Mouse (Mus musculus) CH12.LX (cell line): Measurements from ENCODE around the gene Kcnk7. TPM values are rescaled to one million over a fixed set of nuclear protein-coding genes. Genes with fewer than 3 reads are reported as not detected.

ENCODE experiments used
- DNase-seq: peaks from one replicate; pipeline ENCODE4 v3.0.0-alpha.2; 2013; ENCODE audit errors: extremely low read depth
- H3K27ac ChIP-seq: 2 replicates; pipeline ENCODE4 v1.5.1; 2012; ENCODE audit warnings: low read depth, mild to moderate bottlenecking, control low read depth, moderate library complexity; ENCODE audit not compliant: insufficient read depth
- H3K27me3 ChIP-seq: replicated peaks from 2 replicates; pipeline ENCODE3; 2012; ENCODE audit warnings: inconsistent platforms
- H3K36me3 ChIP-seq, 2 experiments: replicated peaks in 1 of 2; 2 replicates each; pipeline versions ENCODE3 to v1.6.1; 2012; ENCODE audit warnings: inconsistent platforms in 1 of 2, low read length in 1 of 2, mild to moderate bottlenecking in 1 of 2, mixed read lengths in 1 of 2, moderate library complexity in 1 of 2; ENCODE audit not compliant: control insufficient read depth in 1 of 2, insufficient read depth in 1 of 2
- H3K4me1 ChIP-seq, 2 experiments: 2 replicates each; pipeline ENCODE4 v1.6.1; 2012; ENCODE audit warnings: inconsistent platforms in 1 of 2, moderate library complexity in 1 of 2; ENCODE audit not compliant: insufficient read depth in 2 of 2, control insufficient read depth in 1 of 2
- H3K4me2 ChIP-seq: 2 replicates; pipeline ENCODE4 v1.6.1; 2012; ENCODE audit warnings: low read depth, mild to moderate bottlenecking, control low read depth; ENCODE audit not compliant: poor library complexity, insufficient read depth, severe bottlenecking
- H3K4me3 ChIP-seq, 3 experiments: fragments of 150-350 bp in 1 of 3; sonication (generic) in 1 of 3; replicated peaks in 1 of 3; 2 replicates each; pipeline versions ENCODE3 to v1.5.1; 2011 to 2012; ENCODE audit warnings: low read depth in 2 of 3, low read length in 2 of 3, mild to moderate bottlenecking in 2 of 3, moderate library complexity in 2 of 3, control low read depth in 1 of 3, improper control_type of control experiment in 1 of 3, inconsistent platforms in 1 of 3, mixed read lengths in 1 of 3; ENCODE audit not compliant: poor library complexity in 1 of 3
- H3K79me2 ChIP-seq: replicated peaks from 2 replicates; pipeline ENCODE4 v1.6.1; 2012; ENCODE audit warnings: mild to moderate bottlenecking, moderate library complexity; ENCODE audit not compliant: control insufficient read depth, poor library complexity, insufficient read depth, severe bottlenecking; ENCODE audit errors: extremely low read depth
- H3K9ac ChIP-seq: 2 replicates; pipeline ENCODE4 v1.6.1; 2012; ENCODE audit warnings: low read depth, mild to moderate bottlenecking, control low read depth, moderate library complexity; ENCODE audit not compliant: insufficient read depth
- H3K9me3 ChIP-seq: replicated peaks from 2 replicates; pipeline ENCODE3; 2012; ENCODE audit warnings: low read length, inconsistent platforms, mixed read lengths
- BHLHE40 ChIP-seq: IDR thresholded peaks from 2 replicates; pipeline ENCODE4 v1.6.1; 2011; ENCODE audit warnings: mild to moderate bottlenecking, low read depth, low read length, improper control_type of control experiment
- CHD2 ChIP-seq: IDR thresholded peaks from 2 replicates; pipeline ENCODE4 v1.6.1; 2011; ENCODE audit warnings: low read length, improper control_type of control experiment
- CTCF ChIP-seq, 2 experiments: IDR thresholded peaks in 1 of 2; conservative IDR thresholded peaks in 1 of 2; 2 replicates each; pipeline ENCODE4 v1.5.1; 2011 to 2012; ENCODE audit warnings: low read depth in 2 of 2, low read length in 2 of 2, improper control_type of control experiment in 1 of 2, inconsistent platforms in 1 of 2, mild to moderate bottlenecking in 1 of 2, moderate library complexity in 1 of 2
- ELF1 ChIP-seq: IDR thresholded peaks from 2 replicates; pipeline ENCODE4 v1.6.1; 2014; ENCODE audit warnings: low read depth, mild to moderate bottlenecking, inconsistent platforms, low read length, improper control_type of control experiment
- EP300 ChIP-seq: IDR thresholded peaks from 2 replicates; pipeline ENCODE4 v1.6.1; 2011; ENCODE audit warnings: low read length, improper control_type of control experiment
- ETS1 ChIP-seq: conservative IDR thresholded peaks from 2 replicates; pipeline ENCODE4 v1.6.1; 2012; ENCODE audit warnings: low read depth, mild to moderate bottlenecking, inconsistent platforms, low read length, improper control_type of control experiment, moderate library complexity
- HCFC1 ChIP-seq: IDR thresholded peaks from 2 replicates; pipeline ENCODE4 v1.6.1; 2012; ENCODE audit warnings: low read depth, mild to moderate bottlenecking, inconsistent platforms, low read length, improper control_type of control experiment
- IRF4 ChIP-seq: IDR thresholded peaks from 2 replicates; pipeline ENCODE4 v1.6.1; 2014; ENCODE audit warnings: low read depth, mild to moderate bottlenecking, inconsistent platforms, low read length, improper control_type of control experiment
- JUN ChIP-seq: IDR thresholded peaks from 2 replicates; pipeline ENCODE4 v1.6.1; 2011; ENCODE audit warnings: low read depth, mild to moderate bottlenecking, low read length, improper control_type of control experiment, moderate library complexity; ENCODE audit not compliant: insufficient read depth
- KAT2A ChIP-seq: IDR thresholded peaks from 2 replicates; pipeline ENCODE4 v1.6.1; 2012; ENCODE audit warnings: low read length, improper control_type of control experiment, inconsistent platforms; ENCODE audit not compliant: insufficient replicate concordance
- MAX ChIP-seq: IDR thresholded peaks from 2 replicates; pipeline ENCODE4 v1.6.1; 2011; ENCODE audit warnings: low read length, improper control_type of control experiment
- MAZ ChIP-seq: IDR thresholded peaks from 2 replicates; pipeline ENCODE4 v1.6.1; 2012; ENCODE audit warnings: low read depth, mild to moderate bottlenecking, inconsistent platforms, low read length, improper control_type of control experiment, moderate library complexity
- MEF2A ChIP-seq: IDR thresholded peaks from 2 replicates; pipeline ENCODE4 v1.6.1; 2014; ENCODE audit warnings: low read depth, mild to moderate bottlenecking, inconsistent platforms, low read length, improper control_type of control experiment, borderline replicate concordance
- NELFE ChIP-seq: IDR thresholded peaks from 2 replicates; pipeline ENCODE4 v1.6.1; 2011; ENCODE audit warnings: low read depth, low read length, improper control_type of control experiment
- NRF1 ChIP-seq: IDR thresholded peaks from 2 replicates; pipeline ENCODE4 v1.6.1; 2014; ENCODE audit warnings: low read depth, mild to moderate bottlenecking, inconsistent platforms, low read length, improper control_type of control experiment, moderate library complexity
- POLR2A ChIP-seq: IDR thresholded peaks from 2 replicates; pipeline ENCODE4 v1.6.1; 2011; ENCODE audit warnings: low read depth, mild to moderate bottlenecking, improper control_type of control experiment, low read length
- RAD21 ChIP-seq: IDR thresholded peaks from 2 replicates; pipeline ENCODE4 v1.6.1; 2011; ENCODE audit warnings: low read depth, mild to moderate bottlenecking, low read length, improper control_type of control experiment, moderate library complexity
- SIN3A ChIP-seq: IDR thresholded peaks from 2 replicates; pipeline ENCODE4 v1.6.1; 2012; ENCODE audit warnings: low read length, improper control_type of control experiment, inconsistent platforms
- TBP ChIP-seq: conservative IDR thresholded peaks from 2 replicates; pipeline ENCODE4 v1.6.1; 2011; ENCODE audit warnings: low read depth, low read length, improper control_type of control experiment
- TCF12 ChIP-seq: IDR thresholded peaks from 2 replicates; pipeline ENCODE4 v1.6.1; 2014; ENCODE audit warnings: low read depth, mild to moderate bottlenecking, inconsistent platforms, low read length, improper control_type of control experiment
- USF1 ChIP-seq: IDR thresholded peaks from 2 replicates; pipeline ENCODE4 v1.6.1; 2014; ENCODE audit warnings: low read depth, mild to moderate bottlenecking, inconsistent platforms, low read length, improper control_type of control experiment
- USF2 ChIP-seq: conservative IDR thresholded peaks from 2 replicates; pipeline ENCODE4 v1.6.1; 2011; ENCODE audit warnings: low read depth, low read length, improper control_type of control experiment
- ZC3H11A ChIP-seq: IDR thresholded peaks from 2 replicates; pipeline ENCODE4 v1.6.1; 2012; ENCODE audit warnings: low read depth, mild to moderate bottlenecking, inconsistent platforms, low read length, improper control_type of control experiment
- ZKSCAN1 ChIP-seq: IDR thresholded peaks from 2 replicates; pipeline ENCODE4 v1.6.1; 2012; ENCODE audit warnings: low read depth, inconsistent platforms, low read length, improper control_type of control experiment, borderline replicate concordance
- ZMIZ1 ChIP-seq: IDR thresholded peaks from 2 replicates; pipeline ENCODE4 v1.6.1; 2012; ENCODE audit warnings: low read depth, mild to moderate bottlenecking, inconsistent platforms, low read length, improper control_type of control experiment
- dilution Hi-C: fragments of 300-500 bp; cut with MboI; formaldehyde crosslinking; loops from 2 replicates; pipeline ENCODE4 v1.14.3; 2020; ENCODE audit warnings: low sequenced_read_pairs; ENCODE audit not compliant: extremely low pct_unique_long_range_greater_than_20kb, extremely low pct_ligation_motif_present
- in situ Hi-C: fragments of 300-500 bp; cut with MboI; formaldehyde crosslinking; loops from 3 replicates; pipeline ENCODE4 v1.14.3; 2019; ENCODE audit warnings: low sequenced_read_pairs, low pct_ligation_motif_present, low pct_unique_long_range_greater_than_20kb, mixed read lengths
- polyA plus RNA-seq: library from polyadenylated mRNA; unstranded; fragments of >175 nt; gene quantifications from 2 replicates; pipeline ENCODE4 v1.2.1, GENCODE M21; 2012; ENCODE audit warnings: low read depth; ENCODE audit not compliant: insufficient read length
- total RNA-seq, 2 experiments: library from RNA; depleted of rRNA; stranded (reverse); fragments of 300-350 nt in 1 of 2; fragments of >200 nt in 1 of 2; gene quantifications; 2 replicates each; pipeline ENCODE4 v1.2.3; 2012 to 2014

Kcnk7 gene
- total and polyA plus RNA-seq, 3 experiments, result 0.30 TPM; not detected in 2

- Histone ChIP-seq H3K4me3 (peak overlapping the region; percentile 81 to 95 (median 83)), H3K36me3 (peaks cover 36 to 66% of the 10 kb centered on the region in 2 experiments), H3K9me3 (no peaks in the 10 kb centered on the region), H3K27me3 (no peaks in the 10 kb centered on the region), H3K9ac (peak overlapping the region; percentile 62), H3K79me2 (peaks cover 35% of the 10 kb centered on the region), H3K27ac (peak overlapping the region; percentile 79), H3K4me2 (peak overlapping the region; percentile 75), H3K4me1 (peaks cover 25 to 40% of the 10 kb centered on the region in 2 experiments)
- dilution Hi-C loops, result no loop called here
- peak; percentile 89 for DNase-seq
- in situ Hi-C loops, result no loop called here
- TF ChIP-seq ZKSCAN1 (no peak), CTCF (conservative IDR thresholded peaks at IDR 0.05 in 1 of 2, IDR thresholded peaks at IDR 0.05 in 1 of 2; ENCODE audit: low read depth in 2 of 2, low read length in 2 of 2) (no peak), RAD21 (no peak), CHD2 (peak; percentile 71; the same call in 1 of the 2 replicates), MAZ (peak; percentile 97), JUN (no peak), TBP (0 out of 2 replicates have a peak, but pooled peaks have one; percentile 39), EP300 (no peak), USF2 (no peak), ETS1 (peak; percentile 91), USF1 (no peak), MEF2A (peak; percentile 48; the same call in 1 of the 2 replicates), BHLHE40 (peak; percentile 91), ZC3H11A (no peak), HCFC1 (peak; percentile 72), SIN3A (peak; percentile 31), POLR2A (peak; percentile 80), KAT2A (peak; percentile 49; the same call in 1 of the 2 replicates), NRF1 (0 out of 2 replicates have a peak, but pooled peaks have one; percentile 37), IRF4 (peak; percentile 73), NELFE (peak; percentile 57; the same call in 1 of the 2 replicates), MAX (no peak; the same call in 1 of the 2 replicates), TCF12 (peak; percentile 68; the same call in 1 of the 2 replicates), ZMIZ1 (peak; percentile 12; the same call in 1 of the 2 replicates), ELF1 (peak; percentile 82)
These were observed 14.4 kb upstream of the Kcnk7 start for GRCm38 (mm10) chr19:5689565-5690342.
